Mouse (Mus musculus): Measurements from ENCODE around the gene Pirt.

DNA sequence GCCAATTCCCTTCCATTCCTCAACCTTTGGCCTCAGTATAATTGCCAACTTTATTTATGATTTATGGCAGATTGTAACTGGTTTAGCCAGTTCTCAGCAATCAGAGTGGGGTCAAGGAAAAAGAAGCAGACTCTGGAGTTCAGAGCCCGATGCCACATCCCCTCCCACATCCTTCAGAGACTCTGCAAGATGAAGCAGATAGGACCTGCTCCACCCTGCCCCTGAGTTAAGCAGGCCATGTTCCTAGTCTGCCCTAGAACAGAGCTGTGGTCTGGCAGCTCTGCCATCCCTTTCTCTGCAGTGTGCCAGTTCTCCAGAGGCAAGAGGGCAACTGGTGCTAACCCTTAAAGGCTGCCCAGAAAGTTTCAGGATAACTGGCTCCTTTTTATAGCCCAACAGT lies 49.0 kb downstream of the Pirt start:
- TF ChIP-seq CTCF (conservative IDR thresholded peaks at IDR 0.05; ENCODE audit: low read length) (no peak), NANOG (IDR thresholded peaks at IDR 0.05; ENCODE audit: borderline replicate concordance, low read length) (no peak)
